Mouse (Mus musculus): Measurements from ENCODE around the gene Rpl36.

GRCm38 (mm10) chr17:56643237-56643636 is 30.0 kb downstream of the Rpl36 start:
- TF ChIP-seq CTCF (IDR thresholded peaks at IDR 0.05; ENCODE audit: insufficient read depth, low read length) (no peak), POLR2A (IDR thresholded peaks at IDR 0.05; ENCODE audit: borderline replicate concordance, extremely low read depth, low read depth, low read length) (no peak)
